Mouse (Mus musculus) liver, embryonic 11.5 days (tissue): Measurements from ENCODE around the gene Gm2075. TPM values are rescaled to one million over a fixed set of nuclear protein-coding genes. Genes with fewer than 3 reads are reported as not detected.
"Not testable (repeated sequence)": the region's sequence is repeated elsewhere in the genome, so short reads cannot be mapped to it uniquely, and the experiment has no call there.

Source experiments
- ATAC-seq: fragments of 200-750 bp; cut with Nextera tagmentation; replicated peaks from 2 replicates; pipeline ENCODE4 v1.8.0; 2017; ENCODE audit warnings: moderate number of reproducible peaks, mild to moderate bottlenecking, moderate TSS enrichment, moderate library complexity; ENCODE audit not compliant: low FRiP score
- DNase-seq: peaks from one replicate; pipeline ENCODE4 v3.0.0-alpha.2; 2017; ENCODE audit warnings: low spot score
- H3K27ac ChIP-seq: fragments of 300-500 bp; sonication (generic); 2 replicates; pipeline ENCODE4 v1.5.1; 2014; ENCODE audit warnings: mild to moderate bottlenecking, low read depth, low read length, control low read depth
- H3K27me3 ChIP-seq: fragments of 300-500 bp; sonication (generic); replicated peaks from 2 replicates; pipeline ENCODE4 v1.6.1; 2014; ENCODE audit warnings: low read length, mixed read lengths; ENCODE audit not compliant: control insufficient read depth, insufficient read depth
- H3K36me3 ChIP-seq: fragments of 300-500 bp; sonication (generic); 2 replicates; pipeline ENCODE4 v1.6.1; 2014; ENCODE audit warnings: mild to moderate bottlenecking, low read length, moderate library complexity, mixed read lengths; ENCODE audit not compliant: control insufficient read depth, insufficient read depth
- H3K4me1 ChIP-seq: fragments of 300-500 bp; sonication (generic); replicated peaks from 2 replicates; pipeline ENCODE4 v1.6.1; 2014; ENCODE audit warnings: low read length, mixed read lengths; ENCODE audit not compliant: control insufficient read depth, insufficient read depth
- H3K4me2 ChIP-seq: fragments of 300-500 bp; sonication (generic); 2 replicates; pipeline ENCODE4 v1.6.1; 2014; ENCODE audit warnings: mild to moderate bottlenecking, control low read depth, moderate library complexity
- H3K4me3 ChIP-seq: fragments of 300-500 bp; sonication (generic); 2 replicates; pipeline ENCODE4 v1.5.1; 2014; ENCODE audit warnings: low read depth, low read length, control low read depth
- H3K9ac ChIP-seq: fragments of 300-500 bp; sonication (generic); 2 replicates; pipeline ENCODE4 v1.6.1; 2014; ENCODE audit warnings: low read depth, low read length, control low read depth
- H3K9me3 ChIP-seq: fragments of 300-500 bp; sonication (generic); 2 replicates; pipeline ENCODE4 v1.6.1; 2016; ENCODE audit warnings: low read length, inconsistent platforms, mixed read lengths; ENCODE audit not compliant: control insufficient read depth
- WGBS: fragments of 180-500 bp; shearing (Covaris S2); extraction: QIAGEN DNeasy Blood & Tissue Kit; methylation state at CpG from one replicate; pipeline ENCODE4 v1.1.7; 2014; 5-methylcytosine and 5-hydroxymethylcytosine counted together
- polyA plus RNA-seq: library from polyadenylated mRNA; unstranded; fragments of >200 nt; fragmentation: Nextera tagmentation; extraction: Ambion mirVana; gene quantifications from 2 replicates; pipeline ENCODE4 v1.2.1, GENCODE M21; 2014

Gm2075 gene
- not detected in 2 replicates for polyA plus RNA-seq

DNA sequence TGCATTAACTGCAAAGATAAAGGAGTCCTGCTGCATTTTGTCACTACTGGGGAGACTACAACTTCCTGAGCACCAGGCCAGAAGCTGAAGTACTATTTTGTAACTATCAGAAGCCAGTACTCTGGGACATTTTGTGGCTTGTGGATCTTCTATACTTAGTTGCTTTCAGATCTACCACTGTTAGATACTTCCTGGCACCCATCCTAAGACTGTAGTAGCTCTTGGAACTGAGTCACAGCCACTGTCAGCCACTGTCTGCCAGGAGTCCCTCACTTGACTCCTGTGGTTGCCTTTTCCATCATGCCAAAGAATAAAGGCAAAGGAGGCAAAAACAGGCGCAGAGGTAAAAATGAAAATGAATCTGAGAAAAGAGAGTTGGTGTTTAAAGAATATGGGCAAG lies at the start of gene Gm2075:
Gene Gm2075 (plus strand): TSS at position 301 of the 400 bp plus-strand sequence.
- WGBS, result no CpG with 5 or more reads among the region's 1 CpGs
- H3K4me3 ChIP-seq, H3K27ac ChIP-seq, H3K9ac ChIP-seq, H3K36me3 ChIP-seq, H3K9me3 ChIP-seq, DNase-seq, ATAC-seq, H3K4me1 ChIP-seq, H3K27me3 ChIP-seq, H3K4me2 ChIP-seq: not testable (repeated sequence)

DNA sequence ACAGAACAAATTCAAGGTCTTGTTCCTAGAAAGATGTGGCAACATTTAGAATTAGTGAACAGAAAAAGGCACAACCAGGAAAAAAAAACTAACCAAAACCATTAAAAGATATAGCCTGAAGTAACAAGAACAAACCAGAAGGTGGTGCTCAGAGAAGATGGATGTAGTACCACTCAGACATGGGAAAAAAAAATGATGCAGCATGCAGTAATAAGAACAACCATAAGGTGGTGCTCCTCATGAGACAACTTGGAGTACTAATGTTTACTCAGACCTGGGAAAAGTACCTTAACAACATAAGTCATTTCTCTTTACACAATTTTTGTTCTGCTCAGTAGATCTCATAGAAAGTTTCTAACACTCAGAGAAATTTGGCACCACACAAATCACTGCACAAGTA lies 27.6 kb upstream of the Gm2075 start:
- H3K9me3 ChIP-seq, result not testable (repeated sequence)

DNA sequence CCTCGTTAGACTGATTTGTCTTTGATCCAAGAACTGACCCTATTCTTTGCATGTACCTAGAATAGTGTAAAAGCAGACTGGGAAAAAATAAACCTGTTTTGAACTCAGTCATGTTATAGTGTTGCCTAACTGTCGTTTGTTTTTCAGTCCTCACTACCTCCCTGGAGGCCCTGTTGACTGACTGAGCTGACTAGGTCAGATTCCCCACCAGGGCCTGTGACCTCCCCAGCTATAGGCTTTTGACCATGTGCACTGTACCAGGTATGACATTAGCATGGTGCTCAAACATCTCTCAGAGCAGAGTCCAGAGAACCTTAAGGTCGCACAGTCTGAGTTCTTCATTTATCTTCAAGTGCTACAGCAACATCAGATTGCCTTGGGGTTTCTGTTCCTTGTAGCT lies 7.5 kb upstream of the Gm2075 start:
- H3K27me3 ChIP-seq, H3K4me3 ChIP-seq, H3K27ac ChIP-seq, H3K9me3 ChIP-seq, H3K9ac ChIP-seq, H3K36me3 ChIP-seq, H3K4me2 ChIP-seq, H3K4me1 ChIP-seq, DNase-seq, ATAC-seq: not testable (repeated sequence)
- WGBS, result 67% methylated on average over 3 of the region's 3 CpGs

More for the DNA sequence above, 27.6 kb upstream of the Gm2075 start:
- not testable (repeated sequence) for DNase-seq, H3K4me3 ChIP-seq, H3K4me1 ChIP-seq, H3K4me2 ChIP-seq, H3K27me3 ChIP-seq, H3K27ac ChIP-seq, H3K9ac ChIP-seq, ATAC-seq, H3K36me3 ChIP-seq

GRCm38 (mm10) chr12:88018671-88019070 lies 7.0 kb downstream of the Gm2075 start, which contains the start of gene Gm6803:
Gene Gm6803, minus strand, starts transcription at chr12:88018771.
- H3K4me2 ChIP-seq, H3K9ac ChIP-seq, H3K4me1 ChIP-seq, H3K4me3 ChIP-seq, H3K9me3 ChIP-seq, H3K27me3 ChIP-seq, ATAC-seq, H3K27ac ChIP-seq, DNase-seq, H3K36me3 ChIP-seq: not testable (repeated sequence)
- WGBS, result 69% methylated on average over 2 of the region's 2 CpGs

- not testable (repeated sequence) for H3K36me3 ChIP-seq, H3K4me3 ChIP-seq, H3K27me3 ChIP-seq, DNase-seq, ATAC-seq, H3K9ac ChIP-seq, H3K9me3 ChIP-seq, H3K27ac ChIP-seq, H3K4me1 ChIP-seq, H3K4me2 ChIP-seq
- 44% methylated on average over 1 of the region's 1 CpGs for WGBS
These were observed 15.1 kb downstream of the Gm2075 start, which contains the start of gene Gm2056 for GRCm38 (mm10) chr12:88026704-88027103. Gene Gm2056, plus strand, starts transcription at chr12:88027004.

GRCm38 (mm10) chr12:88032250-88032649 lies 20.6 kb downstream of the Gm2075 start:
- not testable (repeated sequence) for DNase-seq, H3K4me3 ChIP-seq, H3K9me3 ChIP-seq, H3K27ac ChIP-seq, H3K4me1 ChIP-seq, H3K27me3 ChIP-seq, ATAC-seq, H3K36me3 ChIP-seq, H3K9ac ChIP-seq, H3K4me2 ChIP-seq
- 89% methylated on average over 5 of the region's 5 CpGs for WGBS

DNA sequence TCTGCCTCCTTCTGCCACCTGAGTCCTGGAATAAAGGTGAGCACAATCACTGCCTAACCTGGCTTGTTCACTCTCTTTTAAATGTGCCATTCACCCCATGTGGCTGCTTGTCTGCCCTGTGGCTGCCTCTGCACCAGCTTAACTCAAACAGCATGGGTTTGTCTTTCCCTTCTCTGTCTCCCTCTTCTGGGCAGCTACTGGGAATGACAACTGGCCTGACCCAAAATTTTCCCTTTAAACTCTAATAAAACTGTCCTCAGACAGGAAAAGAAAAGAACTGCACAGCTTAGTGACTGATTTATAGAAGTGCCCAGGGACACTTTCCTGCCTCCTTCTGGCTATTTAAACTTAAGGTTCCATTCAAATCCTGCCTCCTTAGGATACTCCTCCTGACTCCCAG lies 27.4 kb downstream of the Gm2075 start:
- not testable (repeated sequence) for DNase-seq, ATAC-seq, H3K4me3 ChIP-seq

GRCm38 (mm10) chr12:88039703-88040102 lies 28.1 kb downstream of the Gm2075 start:
- not testable (repeated sequence) for H3K27ac ChIP-seq, DNase-seq, H3K9ac ChIP-seq, ATAC-seq, H3K36me3 ChIP-seq, H3K27me3 ChIP-seq, H3K9me3 ChIP-seq, H3K4me1 ChIP-seq, H3K4me3 ChIP-seq, H3K4me2 ChIP-seq
- 92% methylated on average over 1 of the region's 1 CpGs for WGBS

More for the DNA sequence above, 27.4 kb downstream of the Gm2075 start:
- not testable (repeated sequence) for H3K27ac ChIP-seq, H3K9me3 ChIP-seq, H3K9ac ChIP-seq, H3K27me3 ChIP-seq, H3K36me3 ChIP-seq, H3K4me2 ChIP-seq, H3K4me1 ChIP-seq

- H3K4me3 ChIP-seq, ATAC-seq, H3K4me1 ChIP-seq, H3K4me2 ChIP-seq, H3K27me3 ChIP-seq, H3K9ac ChIP-seq, H3K36me3 ChIP-seq, H3K9me3 ChIP-seq, H3K27ac ChIP-seq, DNase-seq: not testable (repeated sequence)
- 56% methylated on average over 1 of the region's 1 CpGs for WGBS
These were observed 33.6 kb downstream of the Gm2075 start for GRCm38 (mm10) chr12:88045226-88045625.
